19 mouse cellular contexts compared by ENCODE assay signal in genomic region chr17:32109201-32109940, GRCm38 (mm10). TPM values are rescaled to one million over a fixed set of nuclear protein-coding genes. Genes with fewer than 3 reads are reported as not detected.
DNase-seq lines count a peak whose midpoint lies in the region; ATAC-seq and TF ChIP-seq lines count a peak whose summit lies in the region.
"Had no signal": no experiment of that assay in that cellular context is flagged by ENCODE, and none has a peak within 500 bp of the region (broad histone marks: within the 10 kb centered on the region; RNA-seq: fewer than 3 reads in every experiment).

No protein-coding gene starts in this region.

- 68% methylated on average over 6 of the region's 6 CpGs for whole genome bisulfite sequencing in heart, embryonic 10.5 days
- WGBS in limb, embryonic 10.5 days, result 76% methylated on average over 6 of the region's 6 CpGs
- WGBS in liver, embryonic 16.5 days (ENCODE audit: insufficient replicate concordance), result 43% methylated on average over 6 of the region's 6 CpGs

- no peak for TF ChIP-seq CTCF in G1E (IDR thresholded peaks at IDR 0.05; ENCODE audit: low read depth, low read length)

- H3K27ac ChIP-seq in heart, embryonic 10.5 days, result peak overlapping the region; percentile 65; the same call in 1 of the 2 replicates
- peak overlapping the region; percentile 62; the same call in 1 of the 2 replicates for H3K27ac ChIP-seq in limb, embryonic 10.5 days
- H3K27ac ChIP-seq in liver, embryonic 16.5 days (ENCODE audit: low read length), result peak overlapping the region; percentile 83
- H3K27ac ChIP-seq: limb, embryonic 13.5 days; lung, embryonic 15.5 days; macrophage; midbrain, embryonic 13.5 days had no signal

- H3K9me3 ChIP-seq in heart, embryonic 10.5 days, result no peaks in the 10 kb centered on the region
- no peaks in the 10 kb centered on the region for H3K9me3 ChIP-seq in G1E (replicated peaks)
- no peaks in the 10 kb centered on the region for H3K9me3 ChIP-seq in limb, embryonic 10.5 days (replicated peaks)
- no peaks in the 10 kb centered on the region for H3K9me3 ChIP-seq in liver, embryonic 16.5 days (replicated peaks; ENCODE audit: control insufficient read depth, low read length)
- H3K9me3 ChIP-seq: embryonic facial prominence, embryonic 13.5 days; heart, embryonic 12.5 days; hindbrain, embryonic 10.5 days; limb, embryonic 13.5 days; lung, embryonic 15.5 days; midbrain, embryonic 13.5 days had no signal

- no peak for ATAC-seq in G1E (ENCODE audit: extremely low read depth, insufficient number of reproducible peaks, low FRiP score, poor library complexity, severe bottlenecking)
- peak; percentile 12; the same call in 1 of the 2 replicates for ATAC-seq in liver, embryonic 16.5 days (ENCODE audit: low read depth)
- ATAC-seq: midbrain, embryonic 13.5 days had no signal

- peaks cover 28% of the 10 kb centered on the region for H3K27me3 ChIP-seq in heart, embryonic 10.5 days (ENCODE audit: insufficient read depth, poor library complexity, severe bottlenecking)
- H3K27me3 ChIP-seq in G1E (ENCODE audit: insufficient read depth, low read length), result no peaks in the 10 kb centered on the region
- peaks cover 38% of the 10 kb centered on the region; the same call in 1 of the 2 replicates for H3K27me3 ChIP-seq in limb, embryonic 10.5 days (ENCODE audit: low read depth, poor library complexity, severe bottlenecking)
- no peaks in the 10 kb centered on the region for H3K27me3 ChIP-seq in liver, embryonic 16.5 days (ENCODE audit: control insufficient read depth, insufficient read depth, low read depth, low read length)

- H3K4me3 ChIP-seq in heart, embryonic 10.5 days, result no peak overlapping the region
- peak overlapping the region; percentile 57; the same call in 1 of the 2 replicates for H3K4me3 ChIP-seq in G1E (ENCODE audit: low read depth, low read length)
- no peak overlapping the region for H3K4me3 ChIP-seq in limb, embryonic 10.5 days
- no peak overlapping the region for H3K4me3 ChIP-seq in liver, embryonic 16.5 days (ENCODE audit: low read depth, low read length)
- H3K4me3 ChIP-seq: embryonic facial prominence, embryonic 13.5 days; heart, embryonic 12.5 days; hindbrain, embryonic 10.5 days; limb, embryonic 13.5 days; lung, embryonic 15.5 days; midbrain, embryonic 13.5 days had no signal

- peaks cover 24% of the 10 kb centered on the region for H3K4me1 ChIP-seq in heart, embryonic 10.5 days
- H3K4me1 ChIP-seq in G1E (ENCODE audit: insufficient read depth, low read depth, low read length), result peaks cover 84% of the 10 kb centered on the region
- peaks cover 33% of the 10 kb centered on the region for H3K4me1 ChIP-seq in limb, embryonic 10.5 days
- peaks cover 70% of the 10 kb centered on the region for H3K4me1 ChIP-seq in liver, embryonic 16.5 days (ENCODE audit: control insufficient read depth, low read depth, low read length)

- peak overlapping the region; percentile 44; the same call in 1 of the 2 replicates for H3K4me2 ChIP-seq in liver, embryonic 16.5 days (ENCODE audit: low read depth, low read length)
- H3K4me2 ChIP-seq: embryonic facial prominence, embryonic 13.5 days; heart, embryonic 12.5 days; limb, embryonic 13.5 days; lung, embryonic 15.5 days; midbrain, embryonic 13.5 days had no signal

- 0 out of 2 replicates have a peak overlapping the region, but pooled peaks have one; percentile 7 for H3K9ac ChIP-seq in liver, embryonic 16.5 days (ENCODE audit: low read depth, low read length)
- H3K9ac ChIP-seq: embryonic facial prominence, embryonic 13.5 days; heart, embryonic 12.5 days; limb, embryonic 13.5 days; lung, embryonic 15.5 days; midbrain, embryonic 13.5 days had no signal

- DNase-seq in heart, embryonic 10.5 days (ENCODE audit: low spot score), result peak; percentile 71
- DNase-seq in heart, postnatal 4 days, result no peak
- DNase-seq in G1E (ENCODE audit: low spot score), result no peak
- no peak for DNase-seq in limb, embryonic 10.5 days (ENCODE audit: low spot score)
- DNase-seq in right cerebral cortex, postnatal 14 days, result no peak
- DNase-seq in yolk sac, embryonic 10.5 days (ENCODE audit: low spot score), result no peak
- DNase-seq: adrenal gland, postnatal 25 days; cerebellum, adult 11-12 months; cerebellum, postnatal 14 days; kidney, adult 18-20 months had no signal

- no peaks in the 10 kb centered on the region for H3K36me3 ChIP-seq in heart, embryonic 10.5 days
- peaks cover 15% of the 10 kb centered on the region for H3K36me3 ChIP-seq in G1E (replicated peaks)
- H3K36me3 ChIP-seq in limb, embryonic 10.5 days, result no peaks in the 10 kb centered on the region
- no peaks in the 10 kb centered on the region for H3K36me3 ChIP-seq in liver, embryonic 16.5 days (ENCODE audit: control insufficient read depth, insufficient read depth)
- H3K36me3 ChIP-seq: embryonic facial prominence, embryonic 13.5 days; heart, embryonic 12.5 days; hindbrain, embryonic 10.5 days; limb, embryonic 13.5 days; lung, embryonic 15.5 days; midbrain, embryonic 13.5 days had no signal

RNA-seq across cellular contexts. Expression of gene Notch3, which starts 57.3 kb away (rescaled TPM):
- 5.7 and 13.7 TPM in 2 replicates for polyA plus RNA-seq in heart, embryonic 10.5 days (2016; fragmentation: Nextera tagmentation; extraction: Ambion mirVana)
- total RNA-seq in heart, postnatal 4 days (2021), result 10 to 100 TPM; 51.5 to 52.3 TPM
- total RNA-seq in G1E (2014; fragmentation: Nextera tagmentation), result 3.3 and 4.4 TPM in 2 replicates
- 0.16 and 0.17 TPM in 2 replicates for total RNA-seq in G1E (2017)
- polyA plus RNA-seq in G1E (2012), result 4.2 and 4.4 TPM in 2 replicates
- polyA plus RNA-seq in limb, embryonic 10.5 days (2016; fragmentation: Nextera tagmentation; extraction: Ambion mirVana), result 23.8 and 32.1 TPM in 2 replicates
- 0.42 and 0.73 TPM in 2 replicates for polyA plus RNA-seq in liver, embryonic 16.5 days (2015; fragmentation: Nextera tagmentation; extraction: Ambion mirVana)
- total RNA-seq: neutrophil, adult 5-6 weeks had no signal
- polyA plus RNA-seq: macrophage had no signal
